Mouse (Mus musculus) CD4-positive, CD25-positive, alpha-beta regulatory T cell, adult 2 months (primary cell): ENCODE results near the gene Ttc7.
"Not testable (repeated sequence)": the region's sequence is repeated elsewhere in the genome, so short reads cannot be mapped to it uniquely, and the experiment has no call there.

ENCODE experiments used
- DNase-seq: peaks from one replicate; pipeline ENCODE4 v3.0.0-alpha.2; 2012; ENCODE audit warnings: low read depth, low spot score

The Ttc7 gene

DNA sequence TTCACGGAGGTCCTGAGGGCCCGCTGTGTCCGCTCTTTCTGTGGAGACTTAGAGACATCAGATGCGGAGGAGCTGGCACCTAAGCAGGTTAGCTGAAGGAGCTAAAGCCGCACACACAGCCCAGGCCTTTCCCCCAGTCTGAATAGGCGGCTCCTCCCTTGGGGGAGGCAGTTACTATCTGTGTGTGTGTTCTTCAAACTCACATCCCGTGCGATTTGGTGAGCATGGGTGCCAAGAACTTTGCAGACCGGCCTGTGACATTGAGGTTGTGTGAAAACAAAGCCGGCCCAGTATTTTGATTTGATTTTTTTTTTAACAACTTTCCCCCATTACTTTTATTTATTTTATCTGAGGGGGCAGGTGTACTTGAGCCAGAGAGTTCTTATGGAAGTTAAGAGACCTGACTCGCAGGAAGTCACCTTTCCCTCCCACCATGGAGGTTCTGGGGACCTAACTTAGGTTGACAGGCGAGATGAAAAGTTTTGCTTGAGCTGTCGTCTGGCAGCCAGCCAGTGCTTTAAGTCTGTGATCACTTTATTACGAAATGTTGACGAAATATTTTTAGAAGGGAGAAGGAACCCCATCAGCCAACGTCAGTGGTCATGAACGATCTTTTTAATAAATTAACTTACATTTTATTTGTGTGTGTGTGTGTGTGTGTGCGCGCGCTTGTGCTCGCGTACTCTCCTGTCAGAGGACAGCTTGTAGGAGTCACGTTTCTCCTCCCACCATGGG, 3.2 kb downstream of the Ttc7 start:
- peak; percentile 63 for DNase-seq

DNA sequence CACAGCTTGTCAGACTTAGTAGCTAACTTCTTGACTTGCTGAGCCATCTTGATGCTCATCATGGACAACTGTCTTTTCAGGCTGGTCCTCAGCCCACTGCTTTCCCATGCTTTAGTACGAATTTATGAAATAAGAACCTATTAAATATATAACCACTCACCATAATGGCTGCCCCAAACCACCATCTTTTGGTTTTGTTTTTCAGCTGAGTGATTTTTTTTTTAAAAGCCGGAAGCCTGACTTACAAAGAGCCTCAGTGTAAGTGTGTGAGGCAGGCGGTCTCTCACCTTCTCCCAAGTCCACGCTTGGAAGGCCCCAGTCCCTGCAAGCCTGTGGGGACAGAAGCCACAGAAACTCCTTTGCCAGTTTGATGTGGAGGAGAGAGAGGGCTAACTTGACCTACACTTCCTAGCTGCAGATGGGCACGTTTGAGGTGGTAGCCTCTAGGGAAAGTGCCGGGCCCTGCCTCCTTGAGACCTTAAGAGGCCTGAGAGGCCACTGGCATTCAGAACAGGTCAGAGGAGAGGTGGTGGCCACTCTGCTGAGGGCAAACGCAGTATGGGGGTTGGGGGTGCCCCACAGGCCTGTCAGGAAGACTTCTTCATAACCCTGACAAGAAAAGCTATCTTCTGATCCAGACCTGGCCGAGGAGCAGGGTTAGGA, 3.9 kb downstream of the Ttc7 start:
- peak; percentile 51 for DNase-seq

DNA sequence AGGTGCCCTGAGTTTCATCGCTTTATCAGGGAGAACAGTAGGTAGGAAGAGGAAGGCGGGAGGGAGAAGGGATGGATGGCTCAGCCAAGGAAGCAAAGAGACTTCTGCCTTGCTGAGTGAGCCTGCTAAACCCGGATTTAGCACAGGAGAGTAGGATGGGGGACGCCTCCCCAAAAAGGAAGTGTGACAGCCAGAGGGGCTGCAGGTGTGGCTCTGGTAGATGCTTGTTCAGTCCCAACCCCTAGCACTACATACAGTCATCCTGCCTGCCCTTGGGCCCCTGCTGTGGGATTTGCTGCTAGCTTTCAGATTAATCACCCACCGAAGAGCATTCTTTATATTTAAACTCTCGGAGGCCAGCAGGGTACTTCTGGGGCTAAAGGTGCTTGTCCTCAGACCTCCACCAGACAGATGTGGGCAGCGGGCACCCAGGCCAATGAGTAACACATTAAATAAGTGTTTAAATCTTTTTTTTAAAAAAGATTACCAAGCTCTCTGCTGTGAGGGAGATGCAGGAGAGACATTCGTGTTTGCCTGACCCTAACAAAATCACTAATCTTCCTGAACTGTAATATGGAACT, 4.6 kb downstream of the Ttc7 start:
- DNase-seq: no peak

GRCm38 (mm10) chr17:87288131-87288530, 5.4 kb downstream of the Ttc7 start:
- DNase-seq: no peak

DNA sequence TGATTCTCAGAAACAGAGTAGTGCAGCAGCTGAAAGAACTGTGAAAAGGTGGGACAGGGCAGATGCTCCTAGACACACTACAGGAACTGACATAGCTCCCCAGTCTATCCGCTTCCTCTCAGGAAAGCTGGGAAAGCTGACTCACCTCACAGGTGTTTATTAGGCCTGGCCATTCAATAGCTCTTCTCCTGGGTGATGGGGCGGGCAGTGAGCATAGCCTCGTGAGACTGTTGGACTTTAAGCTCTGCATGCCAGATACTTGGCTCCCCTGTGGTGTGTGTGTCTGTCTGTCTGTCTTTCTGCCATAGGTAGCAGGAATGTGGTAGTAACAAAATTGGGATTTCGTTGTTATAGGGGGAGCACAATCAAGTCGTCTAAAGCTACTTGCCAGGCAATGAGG, 6.7 kb downstream of the Ttc7 start:
- no peak for DNase-seq

DNA sequence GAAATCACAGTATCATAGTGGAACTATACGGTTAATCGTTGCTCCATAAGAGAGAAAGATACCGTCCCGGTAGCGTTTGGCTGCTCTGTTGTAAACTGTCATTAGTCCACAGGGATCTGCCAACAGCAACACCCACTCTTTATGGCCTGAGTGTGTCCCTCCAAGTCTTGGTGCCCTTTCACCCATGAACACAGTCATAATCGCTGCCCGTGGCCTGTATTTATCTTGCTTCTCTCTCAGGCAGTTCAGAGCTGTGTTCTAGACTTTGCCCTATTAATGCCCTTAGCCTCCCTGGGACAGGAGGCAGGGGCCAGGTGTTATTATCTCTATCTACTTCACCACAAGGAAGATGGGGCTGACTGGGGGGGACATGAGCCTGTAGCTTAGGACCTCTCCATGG, 8.4 kb downstream of the Ttc7 start:
- DNase-seq: no peak

DNA sequence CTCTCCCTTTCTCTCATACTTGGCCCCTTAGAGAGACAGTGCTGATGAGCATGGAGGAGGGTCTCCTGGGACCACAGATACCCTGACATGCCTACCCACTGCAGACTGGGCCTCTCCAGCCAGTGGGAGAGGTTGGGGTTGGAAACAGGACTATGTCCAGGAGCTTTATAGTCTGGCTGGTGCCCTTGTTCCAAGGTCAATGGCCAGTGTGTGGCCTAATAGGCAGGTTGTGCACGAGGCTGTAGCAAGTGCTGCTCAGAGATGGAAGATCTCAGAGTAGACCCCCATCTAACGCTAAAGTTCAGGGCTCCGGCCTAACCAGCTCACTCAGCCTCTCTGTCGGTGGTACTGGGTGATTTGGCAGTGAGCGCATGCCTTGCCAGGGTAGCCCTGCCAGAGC, 9.1 kb downstream of the Ttc7 start:
- no peak for DNase-seq

GRCm38 (mm10) chr17:87293125-87293524, 10.4 kb downstream of the Ttc7 start:
- no peak for DNase-seq

DNA sequence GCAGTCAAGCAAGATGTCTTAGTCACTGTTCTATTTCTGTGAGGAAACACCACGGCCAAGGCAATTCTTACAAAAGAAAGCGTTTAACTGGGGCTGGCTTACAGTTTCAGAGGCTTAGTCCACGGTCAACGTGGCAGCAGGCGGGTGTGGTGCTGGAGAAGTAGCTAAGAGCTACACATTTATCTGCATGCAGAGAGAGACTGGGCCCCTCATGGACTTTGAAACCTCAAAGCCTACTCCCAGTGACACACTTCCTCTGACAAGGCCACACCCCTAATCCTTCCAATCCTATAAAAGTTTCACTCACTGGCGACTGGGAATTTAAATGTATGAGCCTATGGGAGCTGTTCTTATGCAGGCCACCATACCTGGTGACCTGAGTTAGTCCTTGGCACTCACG, 13.1 kb downstream of the Ttc7 start:
- no peak for DNase-seq

- DNase-seq: not testable (repeated sequence)
Measured at GRCm38 (mm10) chr17:87296701-87297100, 14.0 kb downstream of the Ttc7 start.

- peak; percentile 64 for DNase-seq
Measured at GRCm38 (mm10) chr17:87298944-87299343, 16.3 kb downstream of the Ttc7 start.

GRCm38 (mm10) chr17:87300340-87300739, 17.7 kb downstream of the Ttc7 start:
- DNase-seq: peak; percentile 32

DNA sequence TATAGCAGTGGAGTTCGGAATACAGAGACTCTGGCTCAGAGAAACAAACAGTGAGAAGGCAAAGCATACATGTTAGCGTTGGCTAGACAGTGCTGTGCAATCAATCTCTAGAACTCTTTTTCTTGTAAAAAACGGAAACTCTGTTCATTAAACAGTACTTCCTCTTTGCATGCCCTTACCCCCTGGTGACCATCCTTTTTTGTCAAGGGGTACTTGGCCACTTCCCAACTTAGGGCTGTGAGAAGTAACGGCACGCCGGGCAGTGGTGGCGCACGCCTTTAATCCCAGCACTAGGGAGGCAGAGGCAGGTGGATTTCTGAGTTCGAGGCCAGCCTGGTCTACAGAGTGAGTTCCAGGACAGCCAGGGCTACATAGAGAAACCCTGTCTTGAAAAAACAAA, 18.9 kb downstream of the Ttc7 start:
- not testable (repeated sequence) for DNase-seq

GRCm38 (mm10) chr17:87302014-87302794, 19.5 kb downstream of the Ttc7 start:
- DNase-seq: no peak

GRCm38 (mm10) chr17:87304151-87304894, 21.6 kb downstream of the Ttc7 start:
- no peak for DNase-seq

DNA sequence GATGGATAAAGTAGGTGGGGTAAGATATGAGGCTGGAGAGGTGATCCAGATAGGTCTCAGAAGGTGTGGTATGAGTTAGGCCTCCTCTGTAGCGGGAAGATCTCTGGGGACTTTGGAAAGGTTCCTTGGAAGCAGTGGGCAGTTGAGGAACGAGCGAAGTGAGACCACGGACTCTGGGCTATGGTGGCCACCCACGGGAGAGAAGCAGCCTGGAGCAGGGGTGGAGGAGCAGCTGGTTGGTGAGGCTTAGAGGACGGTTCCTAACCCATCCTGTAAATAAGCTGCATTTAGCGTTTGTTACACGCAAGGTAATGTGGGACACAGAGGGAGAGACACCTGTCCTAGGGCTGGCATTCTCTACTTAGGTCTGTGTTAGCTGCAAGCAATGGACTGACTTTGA, 22.4 kb downstream of the Ttc7 start:
- no peak for DNase-seq

- no peak for DNase-seq
Measured at GRCm38 (mm10) chr17:87306746-87307145, 24.1 kb downstream of the Ttc7 start.

GRCm38 (mm10) chr17:87309073-87309788, 26.5 kb downstream of the Ttc7 start:
- DNase-seq: no peak

DNA sequence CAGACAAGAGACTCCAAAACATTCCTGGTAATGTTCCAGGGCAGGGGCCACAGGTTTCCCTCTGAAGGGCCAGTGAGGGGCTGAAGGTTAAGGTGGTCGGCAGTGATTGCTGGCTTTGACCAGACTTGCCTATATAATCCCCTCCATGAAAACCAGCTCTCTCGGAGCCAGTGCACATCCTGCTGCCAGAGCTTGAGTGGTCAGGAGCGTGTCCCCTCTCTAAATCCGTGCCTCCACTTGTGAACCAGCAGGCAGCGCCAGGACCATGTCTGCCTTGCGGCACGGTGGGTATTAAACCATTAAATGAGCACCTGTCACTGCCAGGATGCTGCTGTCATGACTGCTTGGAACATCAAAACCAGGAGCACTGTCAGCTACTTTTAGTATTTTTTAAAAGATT, 27.8 kb downstream of the Ttc7 start:
- no peak for DNase-seq

DNA sequence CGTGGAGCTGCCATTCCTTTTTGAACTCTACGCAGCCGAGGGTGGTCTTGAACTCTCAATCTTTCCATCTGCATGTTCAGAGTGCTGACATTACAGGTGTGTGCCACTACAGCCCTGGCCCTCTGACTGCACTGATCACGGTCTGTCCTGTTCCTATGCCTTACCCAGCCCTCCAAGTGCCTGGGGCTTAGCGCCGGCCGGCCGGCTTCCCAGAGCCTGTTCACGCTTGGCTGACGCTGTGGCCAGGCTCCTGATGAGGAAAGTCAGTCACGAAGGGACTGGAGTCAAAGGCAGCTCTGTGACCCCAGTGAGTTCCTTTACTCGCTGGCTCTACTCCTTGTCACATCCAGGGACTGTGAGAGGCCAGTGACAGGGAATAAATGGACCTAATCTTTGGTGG, 29.7 kb downstream of the Ttc7 start:
- DNase-seq: no peak
